Mouse (Mus musculus): ENCODE results near the gene Dgke.
"Not testable (repeated sequence)": the region's sequence is repeated elsewhere in the genome, so short reads cannot be mapped to it uniquely, and the experiment has no call there.

Gene Dgke

GRCm38 (mm10) chr11:89066750-89067149, at the start of gene Dgke:
TSS of gene Dgke (minus strand) at chr11:89066850.
- DNase-seq (ENCODE audit: low read depth) = no peak

- DNase-seq (ENCODE audit: low read depth) = no peak
Observed at GRCm38 (mm10) chr11:89107180-89107807, 40.6 kb upstream of the Dgke start.

GRCm38 (mm10) chr11:89105823-89106222, 39.2 kb upstream of the Dgke start:
- DNase-seq (ENCODE audit: low read depth) = no peak

GRCm38 (mm10) chr11:89105211-89105610, 38.6 kb upstream of the Dgke start:
- no peak for DNase-seq (ENCODE audit: low read depth)

GRCm38 (mm10) chr11:89103166-89103565, 36.5 kb upstream of the Dgke start:
- DNase-seq (ENCODE audit: low read depth) = no peak

- DNase-seq (ENCODE audit: low read depth) = no peak
Observed at GRCm38 (mm10) chr11:89100826-89101321, 34.2 kb upstream of the Dgke start.

- DNase-seq (ENCODE audit: low read depth) = peak; percentile 32
Observed at GRCm38 (mm10) chr11:89100403-89100802, 33.8 kb upstream of the Dgke start.

- DNase-seq (ENCODE audit: low read depth) = no peak
Observed at GRCm38 (mm10) chr11:89098930-89099329, 32.3 kb upstream of the Dgke start.

GRCm38 (mm10) chr11:89098083-89098835, 31.6 kb upstream of the Dgke start:
- no peak for DNase-seq (ENCODE audit: low read depth)

- not testable (repeated sequence) for DNase-seq (ENCODE audit: low read depth)
Observed at GRCm38 (mm10) chr11:89097292-89097691, 30.6 kb upstream of the Dgke start.

- no peak for DNase-seq (ENCODE audit: low read depth)
Observed at GRCm38 (mm10) chr11:89095306-89095705, 28.7 kb upstream of the Dgke start.

- no peak for DNase-seq (ENCODE audit: low read depth)
Observed at GRCm38 (mm10) chr11:89092714-89093113, 26.1 kb upstream of the Dgke start.

- not testable (repeated sequence) for DNase-seq (ENCODE audit: low read depth)
Observed at GRCm38 (mm10) chr11:89090359-89090758, 23.7 kb upstream of the Dgke start.

- no peak for DNase-seq (ENCODE audit: low read depth)
Observed at GRCm38 (mm10) chr11:89088754-89089153, 22.1 kb upstream of the Dgke start.

GRCm38 (mm10) chr11:89086208-89086809, 19.7 kb upstream of the Dgke start:
- no peak for DNase-seq (ENCODE audit: low read depth)

- DNase-seq (ENCODE audit: low read depth) = no peak
Observed at GRCm38 (mm10) chr11:89084601-89085000, 18.0 kb upstream of the Dgke start.

- DNase-seq (ENCODE audit: low read depth) = not testable (repeated sequence)
Observed at GRCm38 (mm10) chr11:89082691-89083090, 16.0 kb upstream of the Dgke start.

- DNase-seq (ENCODE audit: low read depth) = not testable (repeated sequence)
Observed at GRCm38 (mm10) chr11:89081906-89082305, 15.3 kb upstream of the Dgke start.

- no peak for DNase-seq (ENCODE audit: low read depth)
Observed at GRCm38 (mm10) chr11:89078996-89079680, 12.5 kb upstream of the Dgke start.

- no peak for DNase-seq (ENCODE audit: low read depth)
Observed at GRCm38 (mm10) chr11:89078305-89078704, 11.7 kb upstream of the Dgke start.

- DNase-seq (ENCODE audit: low read depth) = no peak
Observed at GRCm38 (mm10) chr11:89077601-89078000, 11.0 kb upstream of the Dgke start.

- DNase-seq (ENCODE audit: low read depth) = no peak
Observed at GRCm38 (mm10) chr11:89076370-89076821, 9.7 kb upstream of the Dgke start.

All from fibroblast of lung, adult 2 months (primary cell).